Mouse (Mus musculus) kidney, postnatal 0 days (tissue): ENCODE data around the gene Cdhr5. TPM values are rescaled to one million over a fixed set of nuclear protein-coding genes. Genes with fewer than 3 reads are reported as not detected.

Source experiments
- ATAC-seq: fragments of 200-750 bp; cut with Nextera tagmentation; replicated peaks from 2 replicates; pipeline ENCODE4 v1.8.0; 2017; ENCODE audit warnings: low read depth, moderate number of reproducible peaks, moderate TSS enrichment, moderate library complexity; ENCODE audit not compliant: low FRiP score
- DNase-seq: peaks from one replicate; pipeline ENCODE4 v3.0.0-alpha.2; 2016; ENCODE audit warnings: low spot score
- H3K27ac ChIP-seq: fragments of 300-500 bp; sonication (generic); 2 replicates; pipeline ENCODE4 v1.5.1; 2014; ENCODE audit warnings: mild to moderate bottlenecking
- H3K27me3 ChIP-seq: fragments of 300-500 bp; sonication (generic); 2 replicates; pipeline ENCODE4 v1.6.1; 2014; ENCODE audit warnings: low read length, mixed read lengths; ENCODE audit not compliant: insufficient read depth
- H3K36me3 ChIP-seq: fragments of 300-500 bp; sonication (generic); 2 replicates; pipeline ENCODE4 v1.6.1; 2014; ENCODE audit warnings: low read length, mixed read lengths; ENCODE audit not compliant: insufficient read depth
- H3K4me1 ChIP-seq: fragments of 300-500 bp; sonication (generic); replicated peaks from 2 replicates; pipeline ENCODE4 v1.6.1; 2014; ENCODE audit warnings: antibody characterized with exemption, low read length, mixed read lengths; ENCODE audit not compliant: insufficient read depth
- H3K4me2 ChIP-seq: fragments of 300-500 bp; sonication (generic); 2 replicates; pipeline ENCODE4 v1.6.1; 2014; ENCODE audit warnings: mild to moderate bottlenecking, low read length, moderate library complexity, mixed read lengths
- H3K4me3 ChIP-seq: fragments of 300-500 bp; sonication (generic); replicated peaks from 2 replicates; pipeline ENCODE4 v1.5.1; 2014; ENCODE audit warnings: low read depth, low read length
- H3K9ac ChIP-seq: fragments of 300-500 bp; sonication (generic); 2 replicates; pipeline ENCODE4 v1.6.1; 2014; ENCODE audit warnings: low read depth, low read length
- H3K9me3 ChIP-seq: fragments of 300-500 bp; sonication (generic); replicated peaks from 2 replicates; pipeline ENCODE4 v1.6.1; 2016; ENCODE audit warnings: low read length, inconsistent platforms, mixed read lengths
- CTCF ChIP-seq: IDR thresholded peaks from 2 replicates; pipeline ENCODE4 v1.5.1; 2016; ENCODE audit warnings: antibody characterized with exemption, low read depth, mild to moderate bottlenecking, moderate library complexity
- WGBS: fragments of 180-500 bp; shearing (Covaris S2); extraction: QIAGEN DNeasy Blood & Tissue Kit; methylation state at CpG from one replicate; pipeline ENCODE4 v1.1.7; 2014; 5-methylcytosine and 5-hydroxymethylcytosine counted together
- polyA plus RNA-seq: library from polyadenylated mRNA; unstranded; fragments of >200 nt; fragmentation: Nextera tagmentation; extraction: Ambion mirVana; gene quantifications from 2 replicates; pipeline ENCODE4 v1.2.1, GENCODE M21; 2015

Gene Cdhr5
- polyA plus RNA-seq: 40.1 and 41.2 TPM in 2 replicates

- no peak for TF ChIP-seq CTCF
- ATAC-seq (no peak; the same call in 1 of the 2 replicates), DNase-seq (peak; percentile 39)
- H3K27ac ChIP-seq: peak within 1 kb of the TSS; percentile 60
- H3K27me3 ChIP-seq: no peaks in the 10 kb centered on the region
- H3K36me3 ChIP-seq: no peaks in the 10 kb centered on the region
- peak within 1 kb of the TSS; percentile 36 for H3K4me2 ChIP-seq
- peaks cover 15% of the 10 kb centered on the region for H3K4me1 ChIP-seq
- WGBS: 18% methylated on average over 11 of the region's 11 CpGs
- H3K4me3 ChIP-seq: no peak within 1 kb of the TSS
- no peaks in the 10 kb centered on the region for H3K9me3 ChIP-seq
- H3K9ac ChIP-seq: 0 out of 2 replicates have a peak within 1 kb of the TSS, but pooled peaks have one; percentile 13
Measured at GRCm38 (mm10) chr7:141276546-141276945, at the start of gene Cdhr5. Cdhr5 (minus strand) TSS chr7:141276786.

DNA sequence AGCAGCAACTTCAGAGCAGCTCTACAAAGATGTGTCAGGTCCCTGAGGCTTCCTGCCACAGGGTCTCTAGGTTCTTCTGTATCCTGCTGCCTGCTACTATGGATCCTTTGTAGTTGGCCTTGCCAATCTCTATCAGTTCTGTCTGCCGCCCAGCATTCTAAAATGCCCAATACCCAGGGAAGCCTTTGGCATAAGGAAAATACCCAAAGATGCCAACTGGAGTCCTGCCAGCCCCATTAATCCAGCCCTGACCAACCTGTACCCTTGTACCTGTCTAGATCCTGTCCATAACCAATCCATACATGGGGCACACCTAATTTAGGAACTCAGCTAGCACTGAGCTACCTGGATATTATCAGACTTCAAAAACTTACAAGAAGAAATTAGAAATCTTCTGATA lies 48.1 kb upstream of the Cdhr5 start:
- Histone ChIP-seq H3K27ac (no peak overlapping the region), H3K4me2 (no peak overlapping the region), H3K4me1 (peaks cover 20% of the 10 kb centered on the region), H3K36me3 (peaks cover 31% of the 10 kb centered on the region), H3K9me3 (no peaks in the 10 kb centered on the region), H3K9ac (no peak overlapping the region), H3K4me3 (no peak overlapping the region), H3K27me3 (no peaks in the 10 kb centered on the region)
- 91% methylated on average over 1 of the region's 1 CpGs for WGBS
- no peak for DNase-seq
- ATAC-seq: no peak
- TF ChIP-seq CTCF: no peak

GRCm38 (mm10) chr7:141319446-141319845 lies 42.9 kb upstream of the Cdhr5 start:
- WGBS: 58% methylated on average over 2 of the region's 2 CpGs
- H3K9ac ChIP-seq: no peak overlapping the region
- peaks cover 59% of the 10 kb centered on the region for H3K36me3 ChIP-seq
- no peak overlapping the region for H3K27ac ChIP-seq
- no peak overlapping the region for H3K4me3 ChIP-seq
- TF ChIP-seq CTCF: no peak
- no peak for DNase-seq
- no peaks in the 10 kb centered on the region for H3K27me3 ChIP-seq
- no peak for ATAC-seq
- H3K4me2 ChIP-seq: no peak overlapping the region
- H3K4me1 ChIP-seq: no peaks in the 10 kb centered on the region
- H3K9me3 ChIP-seq: no peaks in the 10 kb centered on the region

DNA sequence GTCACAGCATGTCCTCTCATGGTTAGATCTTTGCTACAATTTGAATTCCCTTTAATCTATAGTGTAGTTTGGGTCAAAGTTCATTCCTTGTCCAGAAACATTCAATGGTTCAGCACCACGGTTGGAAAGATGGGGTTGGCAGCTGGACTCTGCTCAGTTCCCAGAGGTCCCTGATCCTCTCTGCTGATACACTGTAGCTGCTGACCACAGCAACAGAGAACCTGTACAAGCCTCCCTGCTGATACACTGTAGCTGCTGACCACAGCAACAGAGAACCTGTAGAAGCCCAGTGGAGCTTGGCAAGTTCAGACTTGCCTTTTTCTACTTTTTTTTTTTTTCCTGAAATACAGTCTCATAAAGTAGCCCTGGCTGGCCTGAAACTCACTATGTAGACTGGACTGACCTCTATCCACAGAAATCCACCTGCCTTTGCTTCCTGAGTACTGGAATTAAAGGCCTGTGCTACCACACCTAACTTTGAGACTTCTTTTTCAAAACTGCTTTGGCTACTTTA lies 41.1 kb upstream of the Cdhr5 start:
- H3K4me1 ChIP-seq: no peaks in the 10 kb centered on the region
- H3K27ac ChIP-seq: no peak overlapping the region
- ATAC-seq (peak; percentile 61; the same call in 1 of the 2 replicates), DNase-seq (no peak)
- H3K4me2 ChIP-seq: no peak overlapping the region
- peaks cover 59% of the 10 kb centered on the region for H3K36me3 ChIP-seq
- WGBS: 74% methylated on average over 1 of the region's 1 CpGs
- H3K4me3 ChIP-seq: no peak overlapping the region
- no peak overlapping the region for H3K9ac ChIP-seq
- no peak for TF ChIP-seq CTCF
- H3K9me3 ChIP-seq: no peaks in the 10 kb centered on the region
- no peaks in the 10 kb centered on the region for H3K27me3 ChIP-seq

GRCm38 (mm10) chr7:141315974-141316373 lies 39.4 kb upstream of the Cdhr5 start:
- H3K9ac ChIP-seq: no peak overlapping the region
- H3K4me2 ChIP-seq: no peak overlapping the region
- peaks cover 58% of the 10 kb centered on the region for H3K36me3 ChIP-seq
- WGBS: 75% methylated on average over 5 of the region's 5 CpGs
- no peaks in the 10 kb centered on the region for H3K9me3 ChIP-seq
- H3K27me3 ChIP-seq: no peaks in the 10 kb centered on the region
- H3K4me3 ChIP-seq: no peak overlapping the region
- peak; percentile 67 for TF ChIP-seq CTCF
- no peaks in the 10 kb centered on the region for H3K4me1 ChIP-seq
- peak; percentile 53 for DNase-seq
- peak; percentile 59 for ATAC-seq
- H3K27ac ChIP-seq: no peak overlapping the region

- Histone ChIP-seq H3K4me1 (no peaks in the 10 kb centered on the region), H3K36me3 (peaks cover 61% of the 10 kb centered on the region), H3K4me3 (no peak overlapping the region), H3K9ac (no peak overlapping the region), H3K4me2 (no peak overlapping the region), H3K9me3 (no peaks in the 10 kb centered on the region), H3K27ac (no peak overlapping the region), H3K27me3 (no peaks in the 10 kb centered on the region)
- DNase-seq: no peak
- 92% methylated on average over 8 of the region's 8 CpGs for WGBS
- no peak for TF ChIP-seq CTCF
- ATAC-seq: no peak
Measured at GRCm38 (mm10) chr7:141315076-141315475, 38.5 kb upstream of the Cdhr5 start.

- 85% methylated on average over 2 of the region's 2 CpGs for WGBS
- peaks cover 64% of the 10 kb centered on the region for H3K36me3 ChIP-seq
- no peak overlapping the region for H3K9ac ChIP-seq
- no peak for TF ChIP-seq CTCF
- no peak overlapping the region for H3K27ac ChIP-seq
- no peaks in the 10 kb centered on the region for H3K4me1 ChIP-seq
- no peaks in the 10 kb centered on the region for H3K27me3 ChIP-seq
- no peak for DNase-seq
- H3K4me2 ChIP-seq: no peak overlapping the region
- no peak for ATAC-seq
- no peaks in the 10 kb centered on the region for H3K9me3 ChIP-seq
- no peak overlapping the region for H3K4me3 ChIP-seq
Measured at GRCm38 (mm10) chr7:141314416-141314815, 37.8 kb upstream of the Cdhr5 start.
